Mouse (Mus musculus) T-helper 2 cell (primary cell): Measurements from ENCODE around the gene Chst12.

Source experiments
- in situ Hi-C: fragments of 300-600 bp; cut with MboI, MseI; formaldehyde crosslinking; loops from one replicate; pipeline ENCODE4 v1.15.1; 2025; ENCODE audit warnings: high pct_unique_total_duplicates

Gene Chst12

DNA sequence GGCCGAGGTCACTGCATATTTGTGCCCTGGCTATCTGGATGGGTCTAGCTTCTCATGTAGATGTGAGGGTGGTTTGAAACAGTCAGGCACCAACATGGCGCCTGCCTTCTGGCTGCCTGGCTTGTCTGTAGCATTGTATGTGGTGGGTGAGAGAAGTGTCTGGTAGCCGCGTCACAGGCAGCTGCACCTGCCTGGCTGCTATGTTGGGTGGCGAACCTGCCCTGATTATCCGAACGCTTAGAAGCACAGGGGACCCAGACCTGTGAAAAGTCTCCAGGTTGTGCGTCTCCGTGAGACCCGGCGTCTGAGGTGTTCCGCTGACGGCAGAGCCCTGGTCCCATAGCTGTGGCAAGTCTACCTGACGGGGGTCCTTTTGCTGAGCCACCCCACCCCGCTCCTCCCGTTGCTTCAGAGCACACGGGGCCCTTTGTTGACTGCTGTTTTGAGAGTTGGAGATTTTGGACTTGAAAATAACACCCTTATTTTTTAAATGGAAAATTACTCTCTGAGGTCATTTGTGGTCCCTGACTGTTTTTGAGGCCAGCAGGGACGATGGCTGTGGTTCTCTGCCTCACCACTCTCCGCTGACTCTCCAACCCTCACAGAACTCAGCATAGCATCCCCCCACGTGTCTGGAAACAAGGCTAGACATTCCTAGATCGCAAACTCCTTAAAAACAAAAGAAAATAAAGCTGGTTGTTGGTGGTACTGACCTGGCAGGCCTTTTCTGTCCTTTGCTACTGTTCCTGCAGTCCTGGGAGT lies 12.0 kb downstream of the Chst12 start:
- in situ Hi-C loops, result no loop called here

DNA sequence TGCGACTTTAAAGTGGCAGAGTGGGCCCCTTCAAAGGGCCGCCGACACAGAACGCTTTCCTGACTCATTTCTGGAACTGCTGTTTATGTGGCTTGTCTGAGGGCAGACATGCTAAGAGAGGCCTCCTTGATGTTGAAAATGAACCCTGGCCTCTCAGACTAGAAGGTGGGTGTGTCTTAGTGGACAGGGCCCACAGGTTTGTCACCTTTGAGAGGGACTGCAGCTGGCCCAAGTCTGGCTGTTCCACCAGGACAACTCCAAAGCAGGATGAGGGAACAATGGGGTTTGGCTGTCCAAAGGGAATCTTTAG lies 12.5 kb downstream of the Chst12 start:
- in situ Hi-C loops, result no loop called here

DNA sequence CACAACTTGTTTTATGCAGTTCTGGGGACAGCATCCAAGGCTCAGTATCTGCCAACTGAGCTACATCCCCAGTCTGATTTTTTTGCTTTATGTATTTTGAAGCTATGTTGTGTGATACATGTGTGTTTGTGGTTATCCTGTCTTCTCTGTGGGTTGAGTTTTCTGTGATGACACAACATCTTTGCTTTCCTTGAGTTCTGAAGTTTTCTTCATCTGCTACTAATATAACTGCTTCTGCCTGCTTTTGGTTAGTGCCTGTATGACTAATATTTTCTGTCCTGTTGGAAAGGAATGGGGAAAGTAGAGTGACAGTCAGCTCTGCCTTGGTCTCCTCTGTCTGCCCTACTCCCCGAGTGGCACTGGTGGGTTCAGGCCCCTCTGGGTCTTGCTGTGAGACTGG lies 15.8 kb downstream of the Chst12 start:
- in situ Hi-C loops, result no loop called here

DNA sequence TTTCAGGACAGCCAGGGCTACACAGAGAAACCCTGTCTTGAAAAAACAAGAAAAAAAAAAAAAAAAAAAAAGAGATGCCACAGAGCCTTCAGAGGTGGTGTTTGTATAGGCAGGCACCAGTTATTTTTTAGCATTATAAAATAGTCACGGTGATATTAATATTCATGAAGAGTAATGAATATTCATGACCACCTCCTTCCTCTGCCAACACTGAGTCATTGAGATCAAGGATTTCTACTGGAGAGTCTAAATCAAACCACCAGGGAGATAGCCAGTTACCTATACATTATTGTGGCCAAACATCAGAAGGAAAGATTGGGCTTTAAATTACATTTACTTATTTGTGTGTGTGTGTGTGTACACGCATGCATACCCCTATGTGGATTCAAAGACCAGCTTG lies 21.4 kb downstream of the Chst12 start:
- in situ Hi-C loops, result no loop called here

DNA sequence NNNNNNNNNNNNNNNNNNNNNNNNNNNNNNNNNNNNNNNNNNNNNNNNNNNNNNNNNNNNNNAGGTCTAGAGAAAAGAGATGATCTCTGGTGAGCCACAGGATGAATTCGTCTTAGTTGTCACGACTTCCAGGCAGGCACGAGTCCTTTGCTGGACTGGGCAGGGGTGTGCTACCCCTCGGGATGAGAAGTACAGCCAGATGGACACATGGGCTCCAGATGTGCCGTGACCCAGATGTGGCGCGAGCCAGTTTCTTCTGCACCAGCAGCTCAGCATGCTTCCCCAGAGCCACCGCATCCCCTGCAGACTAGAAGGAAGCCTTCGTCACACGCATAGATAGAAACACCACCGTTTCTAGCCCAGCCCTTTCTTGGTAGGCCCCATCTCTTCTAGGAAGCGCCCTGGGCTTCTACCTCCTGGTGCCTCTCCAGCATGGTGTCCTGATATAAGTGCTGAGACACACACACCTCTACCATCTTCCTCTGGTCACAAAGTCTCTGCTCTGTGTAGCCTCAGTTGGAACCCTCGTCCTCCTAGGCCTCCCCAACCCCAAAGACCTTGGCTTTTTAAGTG lies 32.8 kb downstream of the Chst12 start:
- in situ Hi-C loops, result loop anchor here (5.0 kb wide), 1 partner anchor 36 kb away; no protein-coding TSS in a partner anchor

DNA sequence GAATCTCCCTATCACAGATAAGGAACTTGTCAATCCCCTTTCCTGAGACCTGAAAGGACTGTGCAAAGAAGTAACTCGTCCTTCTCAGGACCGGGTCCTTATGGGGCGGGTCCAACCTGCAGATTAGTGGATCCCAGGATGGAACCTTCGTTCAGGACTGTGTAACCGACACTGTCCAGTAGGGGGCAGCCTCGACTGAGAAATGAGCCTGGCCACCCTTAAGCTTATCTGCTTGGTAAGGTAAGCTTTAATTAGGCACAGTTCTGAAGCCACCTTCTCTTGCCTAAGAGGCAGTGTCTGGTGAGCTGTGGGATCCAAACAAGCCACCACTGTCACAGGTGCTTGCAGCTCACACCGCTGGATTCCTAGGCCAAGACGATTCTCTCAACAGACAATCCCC lies 34.8 kb downstream of the Chst12 start:
- in situ Hi-C loops, result loop anchor here (5.0 kb wide), 2 partner anchors 73 to 77 kb away; no protein-coding TSS in a partner anchor

DNA sequence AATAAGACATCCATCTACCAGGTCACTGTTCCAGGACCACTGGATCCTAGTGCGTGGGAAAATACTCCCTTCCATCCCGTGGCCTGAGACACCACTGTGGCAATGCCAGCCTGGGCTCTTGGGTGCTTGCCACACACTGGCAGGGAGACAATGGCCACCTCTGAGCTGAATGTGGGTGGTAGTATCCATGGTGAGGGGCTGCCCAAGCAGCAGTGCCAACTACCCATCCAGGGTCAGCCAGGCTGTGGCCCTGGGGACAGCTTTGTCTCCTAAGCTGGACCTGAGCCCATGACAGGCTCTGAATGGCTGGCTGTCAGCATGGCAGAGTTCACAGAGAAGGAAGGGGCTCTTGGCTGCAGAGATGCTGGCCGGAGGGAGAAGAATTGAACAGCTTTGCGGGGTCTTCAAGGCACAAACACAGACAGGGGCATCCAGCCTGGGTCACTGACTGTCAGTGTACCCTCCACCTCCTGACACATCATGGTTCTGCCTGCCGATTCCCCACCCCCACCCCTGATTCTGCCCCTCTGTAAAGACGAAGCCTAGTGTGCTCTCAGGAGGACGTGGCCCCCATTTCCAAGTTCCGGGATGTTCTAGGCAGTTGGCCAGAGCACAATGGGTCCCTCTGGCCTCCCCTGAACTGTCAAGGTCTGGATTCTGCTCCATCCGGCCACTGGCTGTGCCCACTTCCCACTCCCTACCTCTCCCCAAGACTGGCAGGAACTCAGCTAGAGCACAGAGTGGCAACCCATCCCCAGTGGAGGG lies 37.6 kb downstream of the Chst12 start:
- in situ Hi-C loops, result loop anchor here (5.0 kb wide), 2 partner anchors 74 to 76 kb away; no protein-coding TSS in a partner anchor

DNA sequence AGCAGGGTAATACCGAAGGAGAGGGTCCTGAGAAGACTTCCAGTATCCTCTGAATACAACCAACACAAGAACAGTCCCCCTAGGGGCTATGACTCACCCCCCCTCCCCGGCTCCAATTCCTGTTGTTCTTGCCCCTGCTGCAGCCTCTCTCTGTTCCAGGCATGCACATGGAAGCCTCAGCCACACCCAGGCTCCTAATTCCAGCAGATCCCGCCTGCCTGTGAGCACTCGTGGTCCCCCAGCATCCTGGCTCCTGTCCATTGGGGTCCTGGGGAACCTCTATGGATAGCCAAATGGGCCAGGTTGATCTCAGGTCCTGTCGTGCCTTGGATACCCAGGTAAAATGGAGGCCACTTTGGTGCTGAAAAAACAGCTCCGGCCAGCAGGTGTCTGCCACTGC lies 40.3 kb downstream of the Chst12 start:
- in situ Hi-C loops, result loop anchor here (5.0 kb wide), 1 partner anchor 202 kb away; no protein-coding TSS in a partner anchor

DNA sequence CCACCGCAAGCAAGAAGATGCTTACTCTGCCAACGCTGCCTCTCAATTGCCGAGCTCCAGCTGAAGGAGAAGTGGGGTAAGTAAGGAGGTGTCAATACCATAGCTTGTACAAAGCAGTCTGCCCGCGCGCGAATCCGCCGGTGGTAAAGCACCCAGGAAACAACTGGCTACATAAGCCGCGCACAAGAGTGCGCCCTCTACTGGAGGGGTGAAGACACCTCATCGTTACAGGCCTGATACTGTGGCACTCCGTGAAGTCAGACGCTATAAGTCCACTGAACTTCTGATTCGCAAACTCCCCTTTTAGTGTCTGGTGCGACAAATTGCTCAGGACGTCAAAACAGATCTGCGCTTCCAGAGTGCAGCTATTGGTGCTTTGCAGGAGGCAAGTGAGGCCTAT lies 41.0 kb downstream of the Chst12 start:
- in situ Hi-C loops, result loop anchor here (5.0 kb wide), 1 partner anchor 201 kb away; no protein-coding TSS in a partner anchor

DNA sequence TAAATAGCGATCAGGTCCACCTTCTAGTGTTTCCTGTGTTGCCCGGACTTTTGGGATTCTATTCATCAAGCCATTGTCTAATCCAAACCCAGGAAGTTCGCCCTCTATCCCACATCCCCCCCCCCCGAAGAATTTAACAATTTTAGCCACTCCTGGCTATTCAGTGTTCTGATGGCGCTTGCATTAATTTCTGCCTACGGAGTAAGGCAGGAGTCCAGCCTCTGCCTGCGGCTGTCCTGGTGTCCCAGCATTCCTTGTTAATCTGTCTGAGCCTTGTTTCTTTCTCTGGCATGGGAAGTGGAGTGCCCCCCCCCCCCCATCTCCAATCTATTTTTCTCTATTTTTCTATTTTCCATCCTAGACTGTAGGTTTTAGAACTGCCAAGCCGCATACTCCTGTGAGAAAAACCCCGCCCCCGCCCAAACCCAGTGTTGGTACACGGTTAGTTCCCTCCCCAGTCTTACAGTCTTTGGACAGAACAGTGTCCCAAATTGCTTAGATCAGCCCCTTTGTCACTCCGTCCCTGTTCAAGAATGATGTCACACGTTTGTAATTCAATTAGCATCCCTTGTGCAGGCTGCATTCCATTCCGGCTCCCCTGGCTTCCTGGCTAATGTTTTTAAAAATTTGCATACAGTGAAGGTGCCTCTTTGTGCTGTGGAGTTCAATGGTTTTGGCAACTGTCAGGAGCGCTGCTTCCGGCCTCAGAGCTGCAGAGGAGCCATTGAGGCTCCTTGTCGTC lies 44.1 kb downstream of the Chst12 start:
- in situ Hi-C loops, result loop anchor here (5.0 kb wide), 1 partner anchor 198 kb away; no protein-coding TSS in a partner anchor

DNA sequence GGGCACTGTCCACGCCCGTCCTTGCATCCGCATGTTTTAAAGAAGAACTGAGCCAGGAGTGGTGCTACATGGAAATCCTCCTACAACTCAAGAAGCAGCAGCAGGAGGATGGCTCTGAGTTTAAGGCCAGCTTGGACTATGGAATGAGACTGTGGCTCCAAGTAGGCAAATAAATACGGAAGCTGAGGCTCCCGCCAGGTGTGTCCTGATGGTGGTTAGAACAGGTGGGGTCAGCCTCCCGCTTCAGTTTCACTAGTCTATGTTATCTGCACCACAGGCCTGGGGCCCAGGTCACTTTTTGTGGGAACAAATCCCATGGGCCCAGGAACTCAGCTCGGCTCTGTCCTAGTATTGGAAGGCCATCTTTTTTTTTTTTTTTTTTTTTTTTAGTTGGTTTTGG lies 48.4 kb downstream of the Chst12 start:
- in situ Hi-C loops, result no loop called here

DNA sequence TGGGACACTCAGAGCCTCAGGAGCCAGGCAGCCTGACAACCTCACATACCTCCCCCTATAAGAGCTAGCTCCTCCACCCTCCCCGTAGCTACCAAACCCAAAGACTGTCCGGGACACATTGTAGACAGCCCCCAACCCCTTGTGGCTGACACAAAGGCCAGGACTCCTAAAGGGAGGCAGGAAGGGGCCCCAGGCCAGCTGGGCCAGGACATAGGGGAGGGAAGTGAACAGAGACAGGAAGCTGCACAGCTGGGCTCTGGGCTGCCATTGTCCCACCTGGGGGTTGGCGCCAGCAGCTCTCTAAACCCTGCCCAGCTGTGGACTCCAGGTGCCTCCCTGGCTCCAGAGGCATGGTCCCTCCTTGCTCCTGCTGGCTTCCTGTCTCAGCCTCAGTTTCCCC lies 51.5 kb downstream of the Chst12 start:
- in situ Hi-C loops, result no loop called here

DNA sequence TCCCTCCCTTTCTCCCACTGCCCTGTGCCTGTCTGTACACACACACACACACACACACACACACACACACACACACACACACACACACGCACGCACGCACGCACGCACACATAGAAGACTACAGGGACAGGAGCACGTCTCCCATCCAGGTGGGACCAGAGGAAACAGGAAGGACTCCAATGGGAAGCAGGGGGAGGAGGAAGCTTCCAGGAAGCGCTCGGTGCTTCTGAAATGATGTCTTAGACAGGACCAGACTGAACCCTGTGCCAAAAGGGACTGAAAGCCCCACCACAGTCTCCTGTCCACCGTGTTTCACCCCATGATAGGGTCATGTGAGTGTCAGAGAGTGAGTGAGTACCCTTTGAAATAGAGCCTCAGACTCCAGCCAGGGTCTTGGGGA lies 57.3 kb downstream of the Chst12 start:
- in situ Hi-C loops, result no loop called here

DNA sequence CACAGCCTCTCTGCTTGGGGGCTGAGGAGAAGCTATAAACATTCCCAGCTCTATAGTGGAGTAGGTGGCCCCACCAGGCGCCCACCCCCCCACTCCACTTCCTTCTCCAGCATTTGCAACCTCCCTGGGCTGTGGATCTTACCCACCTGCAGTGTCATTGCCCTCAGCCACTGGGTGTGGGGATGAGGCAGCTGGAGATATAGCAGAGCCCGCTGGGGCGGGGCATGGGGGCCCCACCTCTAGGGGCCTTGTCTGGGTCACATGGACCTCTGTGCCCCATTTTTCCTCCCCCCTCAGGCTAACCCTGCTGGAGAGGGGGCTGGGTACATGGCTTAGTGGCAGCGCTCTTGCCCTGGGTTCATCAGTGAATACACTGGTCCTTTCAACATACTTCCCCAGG lies 59.5 kb downstream of the Chst12 start, which contains the start of gene Grifin:
TSS of gene Grifin (minus strand) at position 176 of the 400 bp plus-strand sequence.
- in situ Hi-C loops, result loop anchor here (5.0 kb wide), 2 partner anchors 52 to 753 kb away; no protein-coding TSS in a partner anchor

DNA sequence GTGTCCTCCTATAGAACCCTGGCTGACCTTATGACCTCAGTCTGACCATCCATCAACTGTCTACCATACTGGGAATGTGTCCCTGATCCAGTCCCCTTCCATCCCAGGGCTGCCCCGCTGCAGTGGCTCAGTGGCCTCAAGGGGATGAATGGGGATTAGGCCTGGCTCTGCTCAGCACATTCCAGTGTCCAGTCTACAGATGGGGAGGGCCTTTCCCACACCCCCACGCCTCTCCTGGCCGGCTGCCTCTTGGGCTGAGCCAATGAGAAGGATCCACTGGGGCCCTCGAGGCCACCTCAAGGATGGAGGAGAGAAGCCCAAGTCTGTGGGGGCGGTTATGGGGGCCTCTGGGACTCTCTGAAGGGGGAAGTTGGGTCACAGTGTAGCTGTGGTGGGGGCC lies 60.1 kb downstream of the Chst12 start:
- in situ Hi-C loops, result loop anchor here (5.0 kb wide), 2 partner anchors 52 to 753 kb away; no protein-coding TSS in a partner anchor

DNA sequence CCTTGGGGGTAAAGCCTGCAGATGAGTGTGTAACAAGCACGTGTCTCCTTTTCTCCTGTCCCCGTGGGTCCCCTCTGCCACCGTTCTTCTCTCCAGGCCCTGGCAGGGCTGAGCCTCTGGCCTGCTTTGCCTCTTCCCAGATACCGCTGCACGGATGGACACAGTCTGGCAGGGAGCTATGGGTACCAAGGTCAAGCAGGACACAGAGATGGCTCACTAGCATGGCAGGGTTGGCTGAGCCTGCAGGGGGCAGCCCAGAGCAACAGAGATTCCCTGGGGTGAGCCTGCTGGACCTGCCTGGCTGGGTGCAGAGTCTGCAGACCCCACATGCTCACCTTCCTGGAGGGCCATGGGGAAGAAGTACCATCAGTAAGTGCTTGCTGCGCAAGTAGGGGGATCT lies 60.5 kb downstream of the Chst12 start:
- in situ Hi-C loops, result loop anchor here (5.0 kb wide), 2 partner anchors 51 to 754 kb away; no protein-coding TSS in a partner anchor

DNA sequence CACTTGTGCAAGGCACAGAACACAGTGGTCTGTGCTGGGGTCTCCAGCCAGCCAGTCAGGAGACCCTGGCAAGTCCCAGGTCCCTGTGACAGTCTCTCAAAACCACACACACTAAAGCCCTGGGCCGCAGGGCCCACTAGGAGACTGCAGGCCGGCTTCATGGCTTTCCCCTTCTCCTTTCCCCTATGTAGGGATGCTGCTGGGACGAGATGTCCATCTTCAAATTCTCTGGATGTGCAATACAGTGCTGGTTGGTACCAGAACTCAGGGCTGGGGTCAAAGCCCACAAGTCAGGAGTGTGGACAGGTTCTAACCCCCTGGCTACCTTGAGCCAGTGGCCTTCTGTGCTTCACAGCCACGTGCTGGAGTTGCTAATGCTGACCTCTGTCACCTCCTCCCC lies 60.9 kb downstream of the Chst12 start:
- in situ Hi-C loops, result loop anchor here (5.0 kb wide), 2 partner anchors 51 to 754 kb away; no protein-coding TSS in a partner anchor

DNA sequence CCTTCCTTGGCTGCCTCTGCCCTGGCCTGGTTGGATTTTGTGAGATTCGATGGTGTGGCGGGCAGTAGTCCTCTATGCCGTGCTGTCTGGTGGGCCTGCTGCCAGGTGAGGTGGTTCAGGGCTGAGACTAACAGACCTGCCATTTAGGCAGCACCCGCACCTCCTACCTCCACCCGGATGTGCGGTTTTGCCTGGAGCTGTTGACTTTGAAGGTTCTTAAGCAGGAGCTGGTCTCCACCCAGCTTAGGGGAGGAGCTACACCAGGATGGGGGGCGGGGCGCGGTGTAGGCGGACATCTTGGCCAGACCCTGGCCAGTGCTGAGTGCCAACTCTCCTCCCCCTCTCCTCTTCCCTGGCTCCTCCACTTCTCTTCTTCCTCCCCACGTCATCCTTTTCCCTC lies 62.0 kb downstream of the Chst12 start:
- in situ Hi-C loops, result loop anchor here (5.0 kb wide), 2 partner anchors 50 to 755 kb away; no protein-coding TSS in a partner anchor

DNA sequence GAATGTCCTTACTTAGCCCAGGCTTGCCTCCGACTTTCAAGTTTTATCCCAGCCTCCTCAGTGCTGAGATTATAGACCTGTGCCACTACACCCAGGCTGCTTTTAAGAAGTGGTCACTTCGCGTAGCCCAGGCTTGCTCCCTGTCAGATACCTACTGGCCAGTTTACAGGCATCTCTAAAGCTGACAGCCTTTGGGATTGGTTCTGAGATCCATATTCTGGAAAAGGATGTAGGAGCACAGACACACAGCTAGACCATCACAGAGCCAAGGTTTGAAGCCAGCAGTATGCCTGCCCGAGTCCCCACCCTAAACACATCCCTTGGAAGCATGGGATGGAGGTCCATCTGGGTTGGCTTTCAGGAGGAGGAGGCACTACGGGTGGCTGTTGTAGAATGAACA lies 62.4 kb downstream of the Chst12 start:
- in situ Hi-C loops, result loop anchor here (5.0 kb wide), 2 partner anchors 50 to 755 kb away; no protein-coding TSS in a partner anchor

DNA sequence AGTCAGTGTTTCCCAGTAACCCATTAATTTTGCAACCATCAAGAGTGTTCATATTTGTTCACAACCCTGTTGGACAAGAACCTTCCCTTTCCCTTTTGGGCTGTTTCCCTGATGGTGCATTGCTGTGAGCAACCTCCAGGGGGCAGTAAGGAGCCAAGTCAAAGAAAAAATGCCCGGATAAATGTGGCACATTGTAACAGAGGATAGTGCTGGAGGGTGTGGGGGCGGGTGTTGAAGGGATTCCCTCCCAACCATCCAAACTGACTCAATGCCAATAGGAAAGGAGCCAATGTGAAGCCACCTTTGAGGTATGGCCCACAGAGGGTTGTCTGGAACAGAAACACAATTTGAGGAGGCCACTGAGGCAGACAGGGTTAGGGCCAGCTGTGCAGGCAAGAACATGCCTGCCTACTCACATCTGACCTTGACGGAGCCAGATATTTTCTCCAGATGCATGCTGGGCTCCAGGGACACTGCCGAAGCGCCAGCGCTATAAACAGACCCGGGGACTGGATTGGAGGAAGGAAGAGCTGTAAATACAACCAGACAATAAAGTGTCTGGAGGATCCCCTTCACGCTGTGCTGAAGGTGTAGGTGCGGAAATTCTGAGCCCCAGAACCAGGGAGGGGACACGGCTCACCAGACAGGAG lies 63.1 kb downstream of the Chst12 start:
- in situ Hi-C loops, result loop anchor here (5.0 kb wide), 2 partner anchors 49 to 756 kb away; no protein-coding TSS in a partner anchor
